Mouse (Mus musculus): Measurements from ENCODE around the gene Metap1. TPM values are rescaled to one million over a fixed set of nuclear protein-coding genes. Genes with fewer than 3 reads are reported as not detected.

Gene Metap1
- total and polyA plus RNA-seq, 3 experiments, result 57.4 to 96.3 (median 71.0) TPM

- DNase-seq (ENCODE audit: low read depth, low spot score), result no peak
- Histone ChIP-seq H3K27ac (ENCODE audit: control insufficient read depth, low read depth, low read length) (no peak overlapping the region), H3K9me3 (replicated peaks; ENCODE audit: insufficient read depth, low read length) (no peaks in the 10 kb centered on the region), H3K4me1 (ENCODE audit: control insufficient read depth in 1 of 2, insufficient read depth in 2 of 2, low read length in 2 of 2) (no peaks in the 10 kb centered on the region), H3K9ac (ENCODE audit: control insufficient read depth, low read depth, low read length, poor library complexity, severe bottlenecking) (no peak overlapping the region), H3K36me3 (ENCODE audit: control insufficient read depth in 1 of 2, insufficient read depth in 2 of 2, low read length in 2 of 2) (peaks cover 0 to 9% of the 10 kb centered on the region in 2 experiments; a peak in 2 of 4 replicates), H3K27me3 (ENCODE audit: control insufficient read depth in 1 of 2, insufficient read depth in 2 of 2, low read length in 2 of 2) (no peaks in the 10 kb centered on the region), H3K4me3 (ENCODE audit: control insufficient read depth in 1 of 2, insufficient read depth in 1 of 2, low read depth in 2 of 2, low read length in 2 of 2) (no peak overlapping the region), H3K79me2 (ENCODE audit: control insufficient read depth, insufficient read depth, low read length, poor library complexity) (no peaks in the 10 kb centered on the region)
- TF ChIP-seq NRF1 (IDR thresholded peaks at IDR 0.05; ENCODE audit: insufficient read depth, low read depth, low read length, poor library complexity, severe bottlenecking), result no peak
- no peak for TF ChIP-seq USF2 (IDR thresholded peaks at IDR 0.05; ENCODE audit: borderline replicate concordance in 1 of 2, insufficient read depth in 1 of 2, low read depth in 1 of 2, low read length in 2 of 2)
- TF ChIP-seq SIN3A (IDR thresholded peaks at IDR 0.05; ENCODE audit: low read length), result no peak
- no peak for TF ChIP-seq POLR2AphosphoS2 (IDR thresholded peaks at IDR 0.05; ENCODE audit: low read length)
- no peak for TF ChIP-seq ZNF384 (IDR thresholded peaks at IDR 0.05; ENCODE audit: low read depth, low read length)
- TF ChIP-seq TCF12 (IDR thresholded peaks at IDR 0.05; ENCODE audit: low read depth, low read length), result no peak
- no peak for TF ChIP-seq ZC3H11A (IDR thresholded peaks at IDR 0.05; ENCODE audit: low read depth, low read length)
- TF ChIP-seq MYB (IDR thresholded peaks at IDR 0.05; ENCODE audit: low read depth, low read length), result no peak
- TF ChIP-seq MAZ (IDR thresholded peaks at IDR 0.05; ENCODE audit: low read depth, low read length), result no peak
- TF ChIP-seq MAX (IDR thresholded peaks at IDR 0.05; ENCODE audit: low read length), result no peak
- no peak for TF ChIP-seq GABPA (IDR thresholded peaks at IDR 0.05; ENCODE audit: low read depth, low read length)
Observed at GRCm38 (mm10) chr3:138452169-138452568, 37.1 kb downstream of the Metap1 start.

GRCm38 (mm10) chr3:138448077-138448860, 41.0 kb downstream of the Metap1 start:
- H3K27ac ChIP-seq (ENCODE audit: control insufficient read depth, low read depth, low read length), result no peak overlapping the region
- H3K79me2 ChIP-seq (ENCODE audit: control insufficient read depth, insufficient read depth, low read length, poor library complexity), result peaks cover 5% of the 10 kb centered on the region
- H3K36me3 ChIP-seq (ENCODE audit: control insufficient read depth in 1 of 2, insufficient read depth in 2 of 2, low read length in 2 of 2), result peaks cover 2 to 5% of the 10 kb centered on the region in 2 experiments
- H3K27me3 ChIP-seq (ENCODE audit: control insufficient read depth in 1 of 2, insufficient read depth in 2 of 2, low read length in 2 of 2), result no peaks in the 10 kb centered on the region
- H3K4me1 ChIP-seq (ENCODE audit: control insufficient read depth in 1 of 2, insufficient read depth in 2 of 2, low read length in 2 of 2), result peaks cover 4 to 6% of the 10 kb centered on the region in 2 experiments; a peak in 3 of 4 replicates
- H3K9ac ChIP-seq (ENCODE audit: control insufficient read depth, low read depth, low read length, poor library complexity, severe bottlenecking), result no peak overlapping the region
- H3K4me3 ChIP-seq (ENCODE audit: control insufficient read depth in 1 of 2, insufficient read depth in 1 of 2, low read depth in 2 of 2, low read length in 2 of 2), result no peak overlapping the region
- no peak for DNase-seq (ENCODE audit: low read depth, low spot score)
- H3K9me3 ChIP-seq (replicated peaks; ENCODE audit: insufficient read depth, low read length), result no peaks in the 10 kb centered on the region
- no peak for TF ChIP-seq NRF1 (IDR thresholded peaks at IDR 0.05; ENCODE audit: insufficient read depth, low read depth, low read length, poor library complexity, severe bottlenecking)
- TF ChIP-seq GATA1 (IDR thresholded peaks at IDR 0.05; ENCODE audit: low read depth, low read length), result no peak
- TF ChIP-seq RCOR1 (IDR thresholded peaks at IDR 0.05; ENCODE audit: low read depth, low read length), result no peak
- TF ChIP-seq EP300 (IDR thresholded peaks at IDR 0.05; ENCODE audit: low read depth in 1 of 2, low read length in 2 of 2), result no peak
- TF ChIP-seq MAX (IDR thresholded peaks at IDR 0.05; ENCODE audit: low read length), result no peak
- no peak for TF ChIP-seq TCF12 (IDR thresholded peaks at IDR 0.05; ENCODE audit: low read depth, low read length)
- no peak for TF ChIP-seq NELFE (IDR thresholded peaks at IDR 0.05; ENCODE audit: low read depth, low read length)
- no peak for TF ChIP-seq SMC3 (IDR thresholded peaks at IDR 0.05; ENCODE audit: low read depth, low read length)
- TF ChIP-seq UBTF (IDR thresholded peaks at IDR 0.05; ENCODE audit: borderline replicate concordance, insufficient read depth, low read depth, low read length), result no peak
- TF ChIP-seq ELF1 (IDR thresholded peaks at IDR 0.05; ENCODE audit: low read depth, low read length), result no peak

Measured in MEL (cell line).